Mouse (Mus musculus) cortical plate, adult 2 months (tissue): Measurements from ENCODE around the gene Pros1.

Experiments used
- CTCF ChIP-seq: fragments of 200-500 bp; IDR thresholded peaks from 2 replicates; pipeline ENCODE4 v1.5.1; 2011; ENCODE audit warnings: mild to moderate bottlenecking, control low read depth, low read length; ENCODE audit not compliant: insufficient read depth; ENCODE audit errors: extremely low read depth
- POLR2A ChIP-seq: fragments of 200-500 bp; IDR thresholded peaks from 2 replicates; pipeline ENCODE4 v1.6.1; 2011; ENCODE audit warnings: mild to moderate bottlenecking, low read length, control low read depth; ENCODE audit not compliant: insufficient read depth; ENCODE audit errors: extremely low read depth

DNA sequence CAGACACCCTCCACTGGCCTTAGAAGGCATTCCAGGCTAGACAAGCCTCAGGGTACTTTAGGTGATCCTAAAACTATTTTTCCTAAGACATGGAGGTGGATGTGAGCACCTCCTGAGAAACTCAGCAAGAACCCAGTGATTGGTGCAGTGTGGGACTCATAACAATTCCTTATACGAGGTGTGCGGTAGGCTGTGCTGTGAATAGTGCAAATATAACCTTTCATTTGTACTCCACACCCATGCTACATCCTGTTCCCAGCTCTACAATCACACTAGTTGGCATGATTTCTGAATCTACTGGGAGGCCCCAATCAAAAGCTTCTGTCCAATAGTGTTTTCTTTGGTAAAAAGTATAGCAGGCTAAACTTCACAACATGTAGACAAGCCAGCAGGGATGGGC lies 22.1 kb upstream of the Pros1 start:
- TF ChIP-seq POLR2A, result no peak
- TF ChIP-seq CTCF, result no peak
